Mouse (Mus musculus) megakaryocyte, embryonic 14.5 days (primary cell): Measurements from ENCODE around the gene Chn1.

ENCODE experiments used
- FLI1 ChIP-seq: IDR thresholded peaks from 2 replicates; pipeline ENCODE4 v1.6.1; 2012; ENCODE audit warnings: low read length, inconsistent platforms, mixed read lengths
- GATA1 ChIP-seq: IDR thresholded peaks from 3 replicates; pipeline ENCODE4 v1.6.1; 2012; ENCODE audit warnings: mixed read lengths, low read length, inconsistent platforms, borderline replicate concordance

GRCm38 (mm10) chr2:73600650-73601049, 174.5 kb downstream of the Chn1 start:
- no peak for TF ChIP-seq GATA1
- TF ChIP-seq FLI1, result no peak
